Mouse (Mus musculus): Measurements from ENCODE around the gene Ep400.

Ep400 gene

GRCm38 (mm10) chr5:110770448-110771158 is at the start of gene Ep400:
Gene Ep400 (minus strand): TSS chr5:110770717.
- peak; percentile 100 for DNase-seq (ENCODE audit: low spot score in 2 of 2)

- DNase-seq (ENCODE audit: low spot score in 2 of 2) = peak; percentile 100
These were observed 39.3 kb upstream of the Ep400 start, which contains the start of gene Ulk1 for GRCm38 (mm10) chr5:110809667-110810325. Gene Ulk1 (minus strand): TSS chr5:110810097.

DNA sequence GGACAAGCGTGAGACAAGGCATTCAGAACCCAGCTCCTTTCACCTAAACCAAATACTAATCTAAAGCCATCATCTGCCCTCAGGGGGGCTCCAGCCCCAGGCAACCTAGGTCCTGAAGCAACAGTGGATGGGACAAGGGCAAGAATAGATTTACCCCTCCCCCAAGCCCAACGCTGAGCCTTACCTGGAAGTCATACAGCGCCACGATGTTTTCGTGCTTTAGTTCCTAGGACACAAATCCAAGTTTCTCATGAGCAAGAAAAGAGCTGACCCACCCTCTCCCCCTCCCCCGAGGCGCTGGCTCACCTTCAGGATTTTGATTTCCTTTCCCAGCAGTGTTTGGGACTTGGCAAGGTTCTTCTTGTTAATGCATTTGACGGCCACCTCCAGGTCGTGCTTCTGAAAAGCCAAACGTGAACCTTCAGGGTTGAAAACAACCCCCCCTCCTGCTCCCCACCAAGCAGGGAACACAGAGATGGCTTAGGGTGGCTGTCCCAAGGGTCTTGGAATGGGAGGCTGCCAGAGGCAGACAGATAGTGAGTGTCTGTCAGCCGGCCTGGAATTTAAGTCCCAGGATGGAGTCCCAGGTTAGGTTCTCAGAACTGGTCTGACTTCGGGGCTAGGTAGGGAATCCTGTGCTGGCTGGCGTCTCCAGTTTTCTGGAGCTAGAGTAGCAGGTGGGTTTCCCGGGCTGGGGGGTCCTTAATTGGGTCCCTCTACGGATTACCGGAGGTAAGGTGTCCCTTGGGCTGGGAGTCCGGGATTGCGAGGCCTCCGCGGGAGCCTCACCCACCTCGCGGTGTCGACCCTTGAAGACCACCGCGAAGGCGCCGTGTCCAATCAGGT is 38.5 kb upstream of the Ep400 start:
- DNase-seq (ENCODE audit: low spot score in 2 of 2) = peak in 1 of 2 experiments; percentile 17

GRCm38 (mm10) chr5:110808061-110808631 is 37.6 kb upstream of the Ep400 start:
- DNase-seq (ENCODE audit: low spot score in 2 of 2) = peak; percentile 62 to 76

GRCm38 (mm10) chr5:110807453-110807852 is 36.9 kb upstream of the Ep400 start:
- no peak for DNase-seq (ENCODE audit: low spot score in 2 of 2)

- DNase-seq (ENCODE audit: low spot score in 2 of 2) = no peak
These were observed 36.2 kb upstream of the Ep400 start for GRCm38 (mm10) chr5:110806676-110807075.

DNA sequence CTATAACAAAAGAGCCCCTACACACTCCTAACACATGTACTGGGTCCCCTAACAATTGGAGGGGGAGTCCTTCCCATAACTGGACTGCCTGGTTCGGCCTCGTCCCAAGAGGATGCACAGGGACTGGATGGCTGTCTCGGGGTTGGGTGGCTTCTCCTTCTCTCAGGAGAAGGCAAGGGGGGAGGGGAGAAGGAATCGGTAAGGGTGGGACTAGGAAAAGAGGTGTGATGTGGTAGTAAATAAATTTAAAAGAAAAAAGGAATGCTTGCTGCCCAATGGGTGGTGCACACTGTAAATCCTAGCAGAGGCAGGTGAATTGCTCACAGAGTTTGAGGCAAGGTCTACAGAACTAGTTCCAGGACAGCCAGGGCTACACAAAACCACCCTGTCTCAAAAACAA is 35.6 kb upstream of the Ep400 start:
- no peak for DNase-seq (ENCODE audit: low spot score in 2 of 2)

DNA sequence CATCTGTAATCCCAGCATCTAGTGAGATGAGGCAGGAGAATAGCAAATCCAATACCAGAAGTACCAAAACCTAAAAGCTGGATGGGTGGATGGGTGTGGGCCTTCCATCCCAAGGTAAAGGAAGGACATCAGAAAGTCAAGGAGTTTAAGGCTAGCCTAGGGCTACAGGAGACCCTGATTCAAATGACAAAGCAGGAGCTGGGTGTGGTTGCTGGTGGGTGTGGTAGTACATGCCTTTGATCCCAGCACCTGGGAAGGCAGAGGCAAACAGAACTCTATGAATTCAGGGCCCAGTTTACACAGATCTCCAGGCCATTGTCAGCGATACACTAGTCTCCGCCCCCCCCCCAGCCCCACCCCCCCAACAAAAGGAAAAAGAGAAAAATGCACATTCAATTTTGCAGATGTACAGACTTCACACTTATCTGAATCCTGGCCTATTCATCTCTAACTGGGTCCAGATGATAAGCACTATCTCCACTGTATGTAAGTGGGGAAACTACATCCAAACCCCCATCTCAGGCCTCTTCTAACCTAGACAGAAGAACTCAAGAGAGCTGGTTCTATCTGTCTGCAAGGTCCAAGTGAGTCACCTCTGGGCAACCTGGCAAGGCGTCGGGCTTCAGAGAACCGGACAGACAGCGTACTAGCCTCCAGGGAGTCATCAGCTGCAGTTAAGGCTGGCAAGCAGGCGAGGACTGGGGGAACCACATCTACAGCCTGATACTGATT is 33.7 kb upstream of the Ep400 start:
- DNase-seq (ENCODE audit: low spot score in 2 of 2) = no peak

GRCm38 (mm10) chr5:110802809-110803208 is 32.3 kb upstream of the Ep400 start:
- DNase-seq (ENCODE audit: low spot score in 2 of 2) = no peak

DNA sequence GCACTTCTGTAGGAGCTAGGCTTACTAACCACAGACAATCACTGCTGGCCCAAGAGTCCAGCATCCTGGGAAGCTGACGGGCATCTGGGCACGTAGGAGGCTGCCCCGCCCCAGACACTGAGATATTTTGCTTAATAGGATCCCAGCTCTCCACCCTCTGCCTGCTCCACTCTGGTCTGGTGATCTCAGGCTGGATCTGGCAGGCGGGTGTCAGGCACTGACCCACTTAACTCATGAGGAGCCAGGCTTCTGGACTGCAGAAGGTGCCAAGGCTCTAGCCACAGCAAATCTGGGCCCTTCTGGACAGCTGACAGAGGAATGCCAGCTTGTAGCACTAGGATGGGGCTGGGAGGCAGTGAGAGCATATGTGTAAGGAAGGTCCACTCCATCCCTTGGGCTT is 31.7 kb upstream of the Ep400 start:
- no peak for DNase-seq (ENCODE audit: low spot score in 2 of 2)

DNA sequence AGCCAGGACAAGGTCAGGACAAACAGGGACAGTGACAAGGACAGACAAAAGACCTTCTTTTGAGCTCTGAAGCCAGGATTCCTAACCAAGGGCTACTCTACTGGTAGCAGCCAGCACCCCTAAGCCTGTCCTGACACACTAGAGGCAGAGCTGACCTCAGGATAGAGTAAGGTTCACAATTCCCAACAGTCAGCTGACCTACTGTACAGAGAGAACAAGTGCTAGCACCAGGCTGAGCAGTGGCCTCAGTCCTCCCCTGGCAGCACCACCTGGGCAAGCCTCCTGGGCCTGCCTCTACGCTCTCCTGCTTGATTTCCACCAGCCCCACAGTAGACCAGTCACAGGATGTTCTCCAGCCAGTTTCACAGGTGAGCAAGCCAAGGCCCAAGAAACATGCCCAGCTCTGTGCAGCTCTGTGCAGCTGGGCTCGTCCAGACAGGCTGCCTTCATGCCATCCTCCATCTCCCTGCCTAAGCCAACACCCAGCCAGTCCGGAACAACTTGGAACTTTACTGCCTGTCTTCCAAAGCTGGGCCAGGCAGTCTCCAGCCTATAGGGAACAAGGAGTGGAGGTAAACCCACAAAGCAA is 30.6 kb upstream of the Ep400 start:
- DNase-seq (ENCODE audit: low spot score in 2 of 2) = no peak

GRCm38 (mm10) chr5:110797696-110798095 is 27.2 kb upstream of the Ep400 start:
- no peak for DNase-seq (ENCODE audit: low spot score in 2 of 2)

DNA sequence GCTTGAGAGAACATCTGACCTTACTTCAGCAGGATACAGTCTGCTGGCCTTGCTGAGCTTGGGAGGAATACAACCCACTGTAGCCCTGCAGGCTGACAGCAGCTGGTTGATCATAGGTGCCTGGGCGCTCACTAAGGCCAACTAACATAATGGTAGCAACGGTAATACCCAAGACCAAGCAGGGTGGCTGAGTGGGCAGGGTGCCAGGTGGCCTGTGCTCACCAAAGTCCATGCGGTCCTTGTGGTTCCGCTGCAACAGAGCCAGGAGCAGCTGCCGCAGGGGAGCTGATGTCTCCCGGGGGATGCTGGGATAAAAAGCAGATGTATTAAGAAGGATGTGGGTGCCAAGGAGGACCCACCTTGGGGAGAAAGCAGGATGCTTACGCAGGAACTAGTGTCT is 23.8 kb upstream of the Ep400 start:
- no peak for DNase-seq (ENCODE audit: low spot score in 2 of 2)

GRCm38 (mm10) chr5:110788684-110789083 is 18.2 kb upstream of the Ep400 start:
- DNase-seq (ENCODE audit: low spot score in 2 of 2) = peak in 1 of 2 experiments; percentile 35

DNA sequence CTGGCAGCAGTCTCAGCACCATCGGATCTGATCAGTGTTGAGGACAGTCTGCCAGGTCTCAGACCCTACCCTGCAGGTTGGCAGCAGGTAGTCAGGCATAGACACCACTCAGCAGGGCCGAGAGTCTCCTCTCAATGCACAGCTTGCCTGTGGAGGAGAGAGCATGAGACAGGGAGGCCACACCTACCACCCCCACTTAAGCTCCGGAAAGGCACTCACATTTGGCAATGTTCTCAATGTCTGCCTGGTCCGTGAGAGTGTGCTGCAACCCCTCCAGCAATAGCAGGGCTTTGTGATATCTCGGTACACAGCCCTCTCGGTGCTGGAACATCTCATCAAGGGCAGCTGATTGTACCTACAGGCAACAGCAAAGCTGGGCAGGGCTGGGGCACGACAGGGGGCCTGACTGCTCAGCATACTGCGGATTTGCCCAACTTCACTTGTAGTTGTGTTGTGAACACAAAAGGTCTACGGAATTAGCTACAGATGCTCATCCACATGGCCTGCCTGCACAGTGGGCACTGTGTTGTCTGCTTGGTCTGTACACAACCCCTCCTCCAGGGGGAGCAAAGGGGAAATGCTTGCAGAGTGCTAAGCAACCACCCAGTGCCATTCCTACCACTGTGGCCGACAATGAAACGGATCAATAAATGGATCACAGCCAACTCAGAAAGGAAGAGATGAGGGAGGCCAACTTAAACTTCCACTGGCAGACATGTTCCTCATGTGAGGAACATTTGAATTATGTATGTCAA is 15.7 kb upstream of the Ep400 start:
- no peak for DNase-seq (ENCODE audit: low spot score in 2 of 2)

GRCm38 (mm10) chr5:110783150-110783549 is 12.6 kb upstream of the Ep400 start:
- DNase-seq (ENCODE audit: low spot score in 2 of 2) = no peak

- DNase-seq (ENCODE audit: low spot score in 2 of 2) = no peak
These were observed 11.2 kb upstream of the Ep400 start for GRCm38 (mm10) chr5:110781529-110782238.

- no peak for DNase-seq (ENCODE audit: low spot score in 2 of 2)
These were observed 10.4 kb upstream of the Ep400 start for GRCm38 (mm10) chr5:110780761-110781528.
